Mouse (Mus musculus): ENCODE results near the gene Lima1.
"Not testable (repeated sequence)": the region's sequence is repeated elsewhere in the genome, so short reads cannot be mapped to it uniquely, and the experiment has no call there.

The Lima1 gene

DNA sequence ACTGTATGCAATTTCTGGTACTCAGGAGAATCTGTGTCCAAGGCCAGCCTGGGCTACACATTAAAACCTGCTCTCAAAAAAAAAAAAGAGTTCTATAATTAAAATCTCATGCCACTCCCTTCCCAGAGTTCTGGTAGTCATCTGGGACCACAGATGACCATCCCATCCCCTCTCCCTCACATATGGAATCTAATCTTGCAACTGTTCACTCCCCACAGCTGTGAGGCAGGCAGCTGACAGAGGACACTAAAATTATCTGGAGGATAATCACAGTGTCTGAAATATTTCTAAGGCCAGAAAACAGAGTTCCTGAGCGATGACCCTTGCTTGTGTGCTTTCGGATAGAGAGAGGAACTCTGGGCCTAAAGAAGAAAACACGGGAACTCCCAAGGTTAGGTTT, 40.6 kb downstream of the Lima1 start:
- DNase-seq (ENCODE audit: low spot score in 2 of 2), result no peak

DNA sequence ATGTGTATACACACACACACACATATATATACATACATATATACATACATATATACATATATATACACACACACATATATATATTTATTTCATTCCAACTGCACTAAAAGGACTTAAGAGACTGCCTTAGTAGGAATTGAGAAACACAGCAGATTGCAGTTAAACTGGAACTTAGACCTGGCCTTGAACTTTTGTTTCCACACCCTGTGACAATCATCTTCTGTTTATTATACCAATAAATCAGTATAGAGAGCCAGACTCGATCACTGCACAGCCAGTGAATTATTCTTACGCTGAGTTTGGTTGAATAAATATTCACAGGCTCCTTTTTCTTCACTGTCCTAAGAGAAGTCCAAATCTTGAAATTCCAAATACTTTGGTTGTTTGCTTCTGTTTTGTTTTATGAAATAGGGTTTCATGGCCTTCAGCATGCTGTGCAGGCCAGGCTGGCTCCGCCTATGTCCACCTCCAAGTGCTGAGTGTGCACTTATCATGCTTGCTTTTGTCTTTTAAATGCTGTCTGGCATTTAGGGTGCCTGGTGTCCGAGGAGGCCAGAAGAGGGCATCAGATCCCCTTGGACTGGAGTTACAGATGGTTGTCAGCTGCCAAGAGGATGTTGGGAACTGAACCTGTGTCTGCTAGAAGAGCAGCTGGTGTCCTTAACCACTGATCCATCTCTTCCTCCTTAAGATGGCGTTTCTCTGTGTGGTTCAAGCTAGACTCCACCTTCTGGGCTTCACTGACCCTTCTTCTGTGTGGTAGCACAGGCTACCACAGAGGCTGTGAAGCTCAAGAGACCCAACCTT, 41.4 kb downstream of the Lima1 start:
- no peak for DNase-seq (ENCODE audit: low spot score in 2 of 2)

- no peak for DNase-seq (ENCODE audit: low spot score in 2 of 2)
These were observed 43.7 kb downstream of the Lima1 start for GRCm38 (mm10) chr15:99831535-99831934.

GRCm38 (mm10) chr15:99828061-99828460, 47.2 kb downstream of the Lima1 start:
- DNase-seq (ENCODE audit: low spot score in 2 of 2), result no peak

DNA sequence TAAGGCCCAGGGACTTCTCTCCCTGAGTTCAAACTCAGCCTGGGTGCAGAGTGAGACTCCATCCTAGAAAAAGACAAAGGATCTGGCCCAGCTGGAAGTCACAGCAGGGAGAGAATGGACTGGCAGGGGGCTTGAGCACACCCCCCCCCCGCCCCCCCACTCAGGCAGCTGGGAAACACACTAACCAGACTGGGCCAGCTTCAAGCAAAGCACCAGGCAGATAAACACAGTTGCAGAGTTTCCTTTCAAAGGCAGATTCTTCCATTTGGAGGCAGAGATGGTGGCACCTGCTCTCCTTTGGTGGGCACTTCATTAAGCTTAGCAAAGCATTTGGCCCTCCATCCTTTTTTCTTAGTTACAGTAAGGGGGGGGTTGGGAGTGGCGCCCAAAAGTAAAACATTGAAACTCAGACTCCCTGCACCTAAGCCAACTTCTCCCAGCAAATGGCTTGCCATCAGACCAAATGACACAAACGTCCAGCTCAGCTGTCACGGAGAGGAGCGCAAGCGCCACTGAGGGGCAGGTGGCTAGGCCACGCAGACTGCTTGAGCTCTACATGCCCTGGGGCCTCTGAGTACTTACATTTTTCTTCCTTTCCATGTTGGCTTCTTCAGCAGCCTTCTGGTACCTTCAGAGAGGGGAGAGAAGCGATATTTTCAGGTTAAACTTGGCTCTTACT, 48.9 kb downstream of the Lima1 start:
- no peak for DNase-seq (ENCODE audit: low spot score in 2 of 2)

- no peak for DNase-seq (ENCODE audit: low spot score in 2 of 2)
These were observed 50.0 kb downstream of the Lima1 start for GRCm38 (mm10) chr15:99825211-99825610.

DNA sequence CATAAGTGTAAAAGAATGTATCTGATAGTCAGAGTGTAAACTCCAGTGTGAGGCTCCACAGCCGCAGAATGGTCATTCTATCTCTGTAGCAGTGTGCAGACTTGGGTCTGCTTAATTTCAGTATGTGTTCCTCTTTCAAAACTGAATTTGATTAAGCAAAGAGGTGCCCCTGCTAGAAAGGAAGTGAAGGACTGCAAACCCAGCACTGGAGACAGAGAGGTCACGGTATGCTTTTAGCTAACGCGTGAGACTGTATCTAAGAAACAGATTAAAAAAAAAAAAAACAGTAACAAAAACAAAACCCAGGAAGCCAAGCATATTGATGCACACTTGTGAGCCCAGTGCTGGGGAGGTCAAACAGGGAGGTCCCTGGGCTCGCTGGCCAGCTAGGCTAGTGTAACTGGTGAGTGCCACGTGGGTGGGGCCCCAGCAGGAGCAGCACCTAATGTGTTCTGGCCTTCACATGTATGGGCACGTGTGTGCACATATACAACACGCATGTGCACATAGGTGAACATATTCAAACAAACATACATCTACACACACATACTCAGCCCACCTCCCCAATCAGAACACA, 51.8 kb downstream of the Lima1 start:
- no peak for DNase-seq (ENCODE audit: low spot score in 2 of 2)

DNA sequence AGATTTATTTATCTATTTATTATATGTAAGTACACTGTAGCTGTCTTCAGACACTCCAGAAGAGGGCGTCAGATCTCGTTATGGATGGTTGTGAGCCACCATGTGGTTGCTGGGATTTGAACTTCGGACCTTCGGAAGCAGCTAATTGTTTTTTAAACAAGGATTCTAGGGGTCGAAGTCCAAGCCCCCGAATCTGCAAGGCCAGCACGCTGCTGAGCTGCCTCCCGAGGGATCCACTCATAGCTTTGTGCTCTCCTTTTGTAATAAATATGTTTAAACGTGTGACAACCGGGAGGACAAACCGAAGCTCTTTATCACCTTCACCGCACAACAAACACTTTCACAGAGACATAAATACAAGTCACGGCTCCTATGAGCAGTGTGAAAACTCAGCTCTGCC, 52.8 kb downstream of the Lima1 start:
- not testable (repeated sequence) for DNase-seq (ENCODE audit: low spot score in 2 of 2)

GRCm38 (mm10) chr15:99819621-99820279, 55.5 kb downstream of the Lima1 start:
- no peak for DNase-seq (ENCODE audit: low spot score in 2 of 2)

DNA sequence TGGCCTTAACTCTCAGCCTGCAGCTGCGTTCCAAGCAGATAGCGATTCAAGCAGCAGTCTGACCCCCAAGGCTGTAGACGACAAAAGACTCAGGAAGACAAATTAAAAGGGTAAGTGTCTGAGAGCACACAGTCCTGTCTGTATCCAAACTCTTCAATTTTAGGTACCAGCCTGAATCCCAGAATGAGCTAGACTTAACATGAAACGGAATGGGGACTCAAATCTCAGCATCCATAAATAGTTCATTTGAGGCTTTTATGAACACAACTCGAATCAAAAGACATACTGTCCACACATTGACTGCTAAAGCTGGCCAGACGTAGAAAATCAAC, 56.2 kb downstream of the Lima1 start:
- no peak for DNase-seq (ENCODE audit: low spot score in 2 of 2)

- DNase-seq (ENCODE audit: low spot score in 2 of 2), result no peak
These were observed 56.7 kb downstream of the Lima1 start for GRCm38 (mm10) chr15:99818321-99819108.

DNA sequence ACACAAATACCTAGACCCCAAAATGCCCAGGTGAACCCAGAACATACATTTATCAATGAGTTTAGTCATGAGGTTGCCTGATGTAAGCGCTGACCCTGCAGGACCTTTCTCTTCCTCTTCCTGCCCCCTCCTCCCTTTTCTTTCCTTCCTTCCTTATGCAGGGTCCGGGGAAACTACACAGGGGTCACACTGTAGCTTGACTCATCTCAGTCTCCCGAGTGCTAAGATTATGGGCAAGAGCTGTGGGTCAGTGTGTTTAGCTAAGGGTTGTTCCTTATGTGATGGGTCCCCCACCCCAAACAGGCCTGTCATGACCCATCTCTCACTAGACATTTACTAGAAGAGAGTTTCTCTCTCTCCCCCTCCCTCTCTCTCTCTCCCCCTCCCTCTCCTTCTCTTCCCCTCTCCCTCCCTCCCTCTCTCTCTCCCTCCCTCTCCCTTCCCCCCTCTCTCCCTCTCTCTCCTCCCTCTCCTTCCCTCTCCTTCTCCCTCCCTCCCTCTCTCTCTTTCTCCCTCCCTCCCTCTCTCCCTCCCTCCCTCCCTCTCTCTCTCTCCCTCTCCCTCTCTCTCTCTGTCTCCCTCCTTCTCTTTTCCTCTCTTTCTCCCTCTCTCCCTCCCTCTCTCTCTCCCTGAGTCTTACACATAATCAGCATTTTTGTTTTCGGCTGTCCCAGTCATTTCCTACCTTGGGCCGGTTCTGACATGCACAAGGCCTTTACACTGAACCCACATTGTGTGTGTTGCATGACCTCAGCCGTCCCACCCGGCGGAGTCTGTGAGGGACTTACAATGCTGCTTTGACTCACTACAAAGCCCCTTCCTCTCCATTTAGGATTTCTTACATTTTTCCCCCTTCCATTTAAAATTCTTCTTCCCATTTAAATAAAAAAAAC, 57.7 kb downstream of the Lima1 start:
- no peak for DNase-seq (ENCODE audit: low spot score in 2 of 2)

GRCm38 (mm10) chr15:99815999-99816398, 59.3 kb downstream of the Lima1 start:
- DNase-seq (ENCODE audit: low spot score in 2 of 2), result no peak

DNA sequence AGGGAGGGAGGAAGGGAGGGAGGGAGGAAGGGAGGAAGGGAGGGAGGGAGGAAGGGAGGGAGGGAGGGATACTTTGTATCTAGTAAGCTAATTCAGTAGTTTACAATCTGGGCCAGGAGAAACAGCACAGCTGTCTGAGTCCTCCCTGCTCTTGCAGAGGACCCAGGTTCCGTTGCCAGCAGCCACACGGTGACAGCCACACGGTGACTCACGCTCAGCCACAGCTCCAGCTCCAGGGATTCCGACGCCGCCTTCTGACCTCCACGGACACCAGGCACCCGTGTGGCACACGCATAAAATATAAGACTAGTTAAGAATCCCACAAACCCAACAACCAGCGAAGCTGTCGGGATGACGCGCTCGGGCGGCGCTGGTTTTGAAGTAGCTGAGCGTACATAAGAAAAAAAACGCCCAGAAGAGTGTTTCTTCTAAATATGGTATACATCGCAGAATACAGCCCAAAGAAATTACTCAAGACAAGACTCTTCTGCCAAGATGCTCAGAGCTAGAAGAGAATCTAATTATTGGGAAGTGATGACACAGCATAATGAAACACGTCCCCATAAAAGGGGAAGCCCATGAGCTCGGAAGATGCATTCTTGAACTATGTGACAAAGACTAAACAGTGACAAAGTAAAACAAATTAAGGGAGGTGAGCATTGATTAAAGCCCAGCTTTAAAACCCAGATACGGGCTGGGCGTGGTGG, 60.5 kb downstream of the Lima1 start:
- DNase-seq (ENCODE audit: low spot score in 2 of 2), result no peak

DNA sequence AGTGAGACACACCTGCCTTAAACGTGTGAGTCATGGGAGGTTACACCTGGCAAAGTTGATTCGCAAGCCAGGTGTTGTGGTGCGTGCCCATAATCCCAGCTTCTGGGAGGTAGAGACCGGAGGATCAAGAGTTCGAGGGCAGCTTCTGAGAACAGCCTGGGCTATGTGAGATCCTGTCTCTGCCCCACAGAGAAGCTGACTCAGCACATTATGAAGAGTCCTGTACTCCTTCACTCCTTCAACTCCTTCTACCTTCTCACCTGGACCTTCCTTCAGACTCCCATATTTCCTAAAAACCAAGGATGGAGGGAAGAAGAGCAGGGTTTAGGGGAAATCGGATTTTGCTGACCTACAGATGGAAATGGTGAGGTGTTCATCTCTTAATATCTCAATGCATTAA, 61.6 kb downstream of the Lima1 start:
- no peak for DNase-seq (ENCODE audit: low spot score in 2 of 2)

GRCm38 (mm10) chr15:99812097-99812496, 63.2 kb downstream of the Lima1 start:
- no peak for DNase-seq (ENCODE audit: low spot score in 2 of 2)

DNA sequence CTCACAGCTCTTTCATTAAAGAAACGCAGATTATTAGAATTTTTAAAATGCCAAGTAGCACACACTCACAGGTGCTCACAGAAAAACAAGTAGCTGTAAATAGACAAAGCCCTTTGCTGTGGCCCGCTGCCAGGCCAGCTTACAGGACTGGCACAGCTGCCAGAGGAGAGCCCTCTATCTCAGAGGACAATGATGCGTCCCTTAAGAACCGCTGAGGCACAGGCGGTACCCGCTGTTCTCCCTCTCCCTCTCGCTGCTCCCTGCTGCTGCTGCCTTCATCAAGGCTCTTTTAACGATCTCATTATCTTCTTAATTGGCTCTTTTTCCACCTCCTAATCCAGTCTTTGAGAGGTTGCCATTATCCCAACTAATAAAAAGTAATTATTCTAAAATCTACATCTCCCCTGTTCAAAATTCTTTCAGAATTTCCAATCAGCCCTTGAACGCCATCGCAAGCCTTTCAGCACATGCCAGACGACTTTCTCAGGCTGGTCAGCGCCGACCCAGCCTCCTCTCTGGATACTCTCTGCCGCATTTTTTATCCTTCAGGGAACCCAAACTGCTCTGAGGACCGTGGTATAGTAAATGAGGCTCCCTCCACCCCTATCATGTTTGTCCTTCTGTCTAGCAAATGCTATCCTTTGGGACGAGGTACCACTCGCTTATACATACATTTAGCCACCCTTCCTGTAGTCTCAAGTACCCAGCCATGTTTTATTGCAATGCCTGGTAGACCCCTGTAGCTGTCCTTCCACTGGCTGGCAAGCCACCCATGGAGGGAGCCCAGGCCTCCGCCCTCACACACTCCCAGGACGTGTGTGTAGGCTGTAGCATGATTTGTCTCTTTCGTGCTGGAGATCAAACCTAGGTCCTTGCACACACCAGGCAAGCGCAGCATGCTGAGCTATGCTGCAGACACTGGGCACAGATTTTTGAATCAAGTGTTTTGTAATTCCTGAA, 67.2 kb downstream of the Lima1 start:
- DNase-seq (ENCODE audit: low spot score in 2 of 2), result no peak

DNA sequence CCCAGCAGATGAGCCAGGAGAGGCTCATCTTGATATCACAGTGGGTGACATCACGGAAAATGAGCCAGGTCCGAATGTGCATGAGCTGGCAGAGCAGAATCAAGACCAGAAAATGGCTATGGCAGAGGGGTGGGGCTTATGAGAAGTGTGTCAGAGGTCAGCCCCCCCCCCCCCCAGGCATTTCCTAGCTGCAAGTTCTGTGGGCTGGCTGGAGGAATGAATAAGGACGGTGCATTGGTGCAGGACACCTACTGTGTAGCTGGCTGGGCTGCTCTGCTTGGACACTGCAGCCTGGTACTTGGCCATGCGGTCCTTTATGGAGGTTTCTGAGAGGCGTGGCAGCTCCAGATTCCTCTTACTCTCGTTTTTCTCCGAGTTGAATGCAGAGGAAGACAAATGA, 69.1 kb downstream of the Lima1 start:
- DNase-seq (ENCODE audit: low spot score in 2 of 2), result no peak

GRCm38 (mm10) chr15:99805673-99806072, 69.6 kb downstream of the Lima1 start:
- DNase-seq (ENCODE audit: low spot score in 2 of 2), result no peak
